Mouse (Mus musculus): Measurements from ENCODE around the gene Olfr670.
"Not testable (repeated sequence)": the region's sequence is repeated elsewhere in the genome, so short reads cannot be mapped to it uniquely, and the experiment has no call there.

DNA sequence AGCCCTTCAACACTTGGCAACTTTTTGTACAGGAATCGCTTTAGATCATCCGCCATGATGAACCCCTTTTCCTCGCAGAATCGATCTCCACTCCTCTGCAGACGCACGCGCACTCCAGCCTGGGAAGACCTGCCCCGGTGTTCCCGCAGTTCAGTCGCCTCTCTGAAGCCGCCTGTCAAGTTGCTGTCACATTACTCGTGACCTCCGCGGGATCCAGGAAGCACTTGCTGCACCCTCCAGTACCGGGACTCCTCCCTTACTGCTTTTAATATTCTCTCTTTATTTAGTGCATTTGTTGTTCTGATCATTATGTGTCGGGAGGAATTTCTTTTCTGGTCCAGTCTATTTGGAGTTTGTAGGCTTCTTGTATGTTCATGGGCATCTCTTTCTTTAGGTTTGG, 12.2 kb downstream of the Olfr670 start:
- TF ChIP-seq CTCF, EP300 (IDR thresholded peaks at IDR 0.05; ENCODE audit: low read depth): not testable (repeated sequence)
